Mouse (Mus musculus): Measurements from ENCODE around the gene Slc25a34. TPM values are rescaled to one million over a fixed set of nuclear protein-coding genes. Genes with fewer than 3 reads are reported as not detected.

Slc25a34 gene
- polyA plus RNA-seq, 1 experiment from 2014 or later: not detected

DNA sequence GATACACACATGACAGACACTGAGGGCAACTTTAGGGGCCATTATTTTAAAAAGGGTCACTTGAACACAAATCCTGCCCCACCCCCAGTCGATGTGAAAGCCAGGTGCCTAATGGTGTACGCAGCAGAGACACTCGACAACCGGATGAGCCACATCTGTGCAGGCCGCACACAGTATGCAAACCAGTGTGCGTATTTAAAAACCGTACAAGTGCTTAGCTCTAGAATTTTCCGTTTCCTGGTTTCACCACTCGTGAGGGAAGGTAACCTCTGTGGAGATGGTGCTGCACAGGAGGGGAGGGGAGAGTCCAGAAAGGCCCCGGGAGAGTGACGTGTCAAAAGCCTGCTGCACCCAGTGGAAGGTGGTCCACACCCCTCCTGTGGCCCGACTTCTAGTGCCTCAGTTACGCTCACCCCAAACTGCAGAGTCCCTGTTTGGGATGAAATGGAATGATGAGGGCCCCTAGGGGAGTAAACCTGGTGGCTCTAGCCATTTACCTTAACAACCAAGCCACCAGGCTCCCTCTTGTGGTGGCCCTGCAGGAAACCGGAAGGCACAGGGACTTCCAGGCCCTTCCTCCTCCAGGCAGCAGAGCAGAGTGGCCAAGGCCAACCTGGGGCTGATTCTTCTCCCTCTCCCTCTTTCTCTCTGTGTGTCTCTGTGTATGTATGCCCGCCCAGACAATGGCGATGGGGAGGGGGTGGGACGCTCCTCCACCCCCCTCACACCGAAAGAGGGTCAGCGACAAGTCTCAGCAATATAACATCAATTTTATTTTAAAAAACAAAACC, 1.6 kb upstream of the Slc25a34 start:
- Histone ChIP-seq H3K9me3 (ENCODE audit: low read depth, low read length) (no peaks in the 10 kb centered on the region), H3K4me3 (ENCODE audit: low read depth, low read length) (no peak overlapping the region), H3K4me2 (no peak overlapping the region), H3K9ac (no peak overlapping the region), H3K27me3 (ENCODE audit: insufficient read depth, low read length) (no peaks in the 10 kb centered on the region), H3K27ac (ENCODE audit: low read depth) (no peak overlapping the region), H3K4me1 (ENCODE audit: insufficient read depth) (no peaks in the 10 kb centered on the region), H3K36me3 (ENCODE audit: insufficient read depth) (peaks cover 50% of the 10 kb centered on the region)
- peak; percentile 65 for TF ChIP-seq CTCF (IDR thresholded peaks at IDR 0.05; ENCODE audit: low read depth)
- peak; percentile 56 for DNase-seq
- ATAC-seq (ENCODE audit: insufficient read depth): no peak
- WGBS: 69% methylated on average over 19 of the region's 19 CpGs

DNA sequence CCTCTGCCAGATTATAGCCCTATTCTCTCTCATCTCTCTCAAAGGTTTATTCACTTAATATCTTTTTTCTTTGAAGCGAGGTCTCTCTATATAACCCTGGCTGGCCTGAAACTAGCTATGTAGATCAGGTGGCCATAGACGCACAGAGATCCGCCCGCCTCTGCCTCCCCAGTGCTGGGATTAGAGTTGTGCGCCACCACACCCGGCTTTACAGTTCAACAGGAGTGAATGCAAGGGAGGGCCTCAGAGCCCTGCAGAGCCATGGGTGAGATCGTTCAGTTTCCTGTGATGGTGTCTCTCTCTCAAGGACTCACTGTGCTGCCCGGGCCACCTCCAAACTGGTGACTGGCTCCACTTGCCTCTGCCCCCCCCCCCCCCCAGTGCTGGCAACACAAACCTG, 513 bp upstream of the Slc25a34 start:
- no peak for TF ChIP-seq CTCF (IDR thresholded peaks at IDR 0.05; ENCODE audit: low read depth)
- Histone ChIP-seq H3K4me2 (no peak overlapping the region), H3K27me3 (ENCODE audit: insufficient read depth, low read length) (no peaks in the 10 kb centered on the region), H3K9ac (no peak overlapping the region), H3K4me1 (ENCODE audit: insufficient read depth) (no peaks in the 10 kb centered on the region), H3K4me3 (ENCODE audit: low read depth, low read length) (no peak overlapping the region), H3K9me3 (ENCODE audit: low read depth, low read length) (no peaks in the 10 kb centered on the region), H3K36me3 (ENCODE audit: insufficient read depth) (peaks cover 39% of the 10 kb centered on the region), H3K27ac (ENCODE audit: low read depth) (no peak overlapping the region)
- DNase-seq (no peak), ATAC-seq (ENCODE audit: insufficient read depth) (no peak)
- 83% methylated on average over 8 of the region's 8 CpGs for WGBS

DNA sequence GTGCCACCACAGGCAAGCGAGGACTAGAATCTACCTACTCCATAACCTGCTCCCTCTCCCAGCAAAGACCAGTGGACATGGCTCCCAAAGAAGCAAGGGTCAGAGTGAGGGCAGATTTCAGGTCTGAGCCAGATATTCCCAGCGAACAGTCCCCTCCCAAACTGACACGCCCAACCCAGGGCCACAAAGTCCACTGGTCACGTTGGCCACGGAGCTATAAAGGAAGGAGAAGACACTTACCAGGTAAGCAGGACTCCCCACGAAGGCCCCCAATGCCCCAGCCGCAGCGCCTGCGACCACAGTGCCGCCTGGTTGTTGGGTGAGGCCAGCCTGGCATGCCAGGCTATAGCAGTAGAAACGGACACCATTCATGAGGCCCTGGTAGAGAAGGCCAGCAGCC, 584 bp downstream of the Slc25a34 start:
- no peaks in the 10 kb centered on the region for H3K27me3 ChIP-seq (ENCODE audit: insufficient read depth, low read length)
- TF ChIP-seq CTCF (IDR thresholded peaks at IDR 0.05; ENCODE audit: low read depth): no peak
- H3K4me3 ChIP-seq (ENCODE audit: low read depth, low read length): no peak overlapping the region
- DNase-seq: no peak
- 82% methylated on average over 11 of the region's 11 CpGs for WGBS
- peaks cover 2% of the 10 kb centered on the region for H3K4me1 ChIP-seq (ENCODE audit: insufficient read depth)
- H3K9ac ChIP-seq: no peak overlapping the region
- no peaks in the 10 kb centered on the region for H3K9me3 ChIP-seq (ENCODE audit: low read depth, low read length)
- H3K36me3 ChIP-seq (ENCODE audit: insufficient read depth): peaks cover 28% of the 10 kb centered on the region
- no peak overlapping the region for H3K4me2 ChIP-seq
- H3K27ac ChIP-seq (ENCODE audit: low read depth): no peak overlapping the region
- no peak for ATAC-seq (ENCODE audit: insufficient read depth)

DNA sequence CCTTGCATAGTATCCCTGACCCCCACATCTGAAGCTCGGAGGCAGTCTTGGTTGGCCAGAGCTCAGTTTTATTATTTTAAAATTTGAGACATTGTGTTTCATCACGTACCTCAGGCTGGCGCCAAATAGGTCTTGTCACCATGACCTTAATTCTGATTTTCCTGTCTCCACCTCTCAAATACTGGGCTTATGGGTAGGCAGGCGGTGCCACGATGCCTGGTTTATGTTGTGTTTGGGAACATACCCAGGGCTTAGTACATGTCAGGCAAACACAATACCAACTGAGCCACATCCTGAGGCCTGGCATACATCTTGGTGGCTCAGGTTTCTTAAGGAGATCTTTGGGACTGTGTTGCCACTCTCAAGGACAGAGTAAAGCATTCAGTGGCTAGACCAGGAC, 1.0 kb downstream of the Slc25a34 start:
- Histone ChIP-seq H3K4me1 (ENCODE audit: insufficient read depth) (peaks cover 7% of the 10 kb centered on the region), H3K36me3 (ENCODE audit: insufficient read depth) (peaks cover 24% of the 10 kb centered on the region), H3K27ac (ENCODE audit: low read depth) (no peak overlapping the region), H3K4me3 (ENCODE audit: low read depth, low read length) (no peak overlapping the region), H3K4me2 (no peak overlapping the region), H3K27me3 (ENCODE audit: insufficient read depth, low read length) (no peaks in the 10 kb centered on the region), H3K9me3 (ENCODE audit: low read depth, low read length) (no peaks in the 10 kb centered on the region), H3K9ac (no peak overlapping the region)
- TF ChIP-seq CTCF (IDR thresholded peaks at IDR 0.05; ENCODE audit: low read depth): no peak
- DNase-seq: no peak
- WGBS: 71% methylated on average over 5 of the region's 5 CpGs
- no peak for ATAC-seq (ENCODE audit: insufficient read depth)

DNA sequence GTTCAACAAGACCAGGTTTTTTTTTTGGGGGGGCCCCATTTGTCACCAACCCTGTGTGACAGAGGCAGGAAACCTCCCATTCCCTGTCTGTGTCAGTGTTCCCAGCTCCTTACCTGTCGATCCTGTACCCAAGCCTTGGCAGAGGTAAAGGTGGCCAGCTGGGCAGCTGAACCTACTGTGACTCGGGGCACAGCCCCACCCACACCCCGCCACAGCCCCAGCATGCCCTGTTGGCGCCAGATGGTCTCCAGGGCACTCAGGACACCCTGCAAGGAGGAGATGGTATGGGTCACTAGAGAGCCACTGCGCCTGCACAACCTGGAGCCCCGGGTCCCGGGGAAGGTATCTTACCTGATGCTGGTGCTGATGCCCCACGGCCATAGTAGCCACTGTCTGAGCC, 1.5 kb downstream of the Slc25a34 start:
- no peak for ATAC-seq (ENCODE audit: insufficient read depth)
- 70% methylated on average over 8 of the region's 8 CpGs for WGBS

DNA sequence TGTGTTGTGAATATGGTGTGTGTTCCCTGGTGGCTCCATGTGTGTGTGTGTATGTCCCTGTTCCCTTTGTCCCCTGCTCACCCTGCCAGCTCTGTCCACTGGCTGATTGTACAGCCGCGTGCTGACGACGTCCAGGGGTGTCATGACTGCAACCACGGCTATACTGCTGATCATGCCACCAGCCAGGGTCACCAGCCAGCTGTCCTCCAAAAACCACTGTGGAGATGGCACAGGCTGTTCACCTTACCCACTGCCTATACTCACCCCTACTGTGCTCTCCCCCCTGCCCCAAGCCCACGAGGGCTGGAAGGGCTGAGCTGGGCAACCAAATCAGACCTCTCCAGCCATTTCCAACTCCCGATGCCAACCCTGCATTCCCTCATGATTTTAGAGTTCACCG, 2.3 kb downstream of the Slc25a34 start:
- H3K27ac ChIP-seq (ENCODE audit: low read depth): no peak overlapping the region
- peaks cover 11% of the 10 kb centered on the region for H3K36me3 ChIP-seq (ENCODE audit: insufficient read depth)
- no peak overlapping the region for H3K4me3 ChIP-seq (ENCODE audit: low read depth, low read length)
- no peak for ATAC-seq (ENCODE audit: insufficient read depth)
- DNase-seq: no peak
- no peaks in the 10 kb centered on the region for H3K9me3 ChIP-seq (ENCODE audit: low read depth, low read length)
- no peaks in the 10 kb centered on the region for H3K27me3 ChIP-seq (ENCODE audit: insufficient read depth, low read length)
- no peak overlapping the region for H3K4me2 ChIP-seq
- no peak for TF ChIP-seq CTCF (IDR thresholded peaks at IDR 0.05; ENCODE audit: low read depth)
- 81% methylated on average over 8 of the region's 8 CpGs for WGBS
- no peak overlapping the region for H3K9ac ChIP-seq
- peaks cover 10% of the 10 kb centered on the region for H3K4me1 ChIP-seq (ENCODE audit: insufficient read depth)

More for the DNA sequence above, 1.5 kb downstream of the Slc25a34 start:
- Histone ChIP-seq H3K36me3 (ENCODE audit: insufficient read depth) (peaks cover 19% of the 10 kb centered on the region), H3K9me3 (ENCODE audit: low read depth, low read length) (no peaks in the 10 kb centered on the region), H3K9ac (no peak overlapping the region), H3K27ac (ENCODE audit: low read depth) (no peak overlapping the region), H3K4me2 (no peak overlapping the region), H3K27me3 (ENCODE audit: insufficient read depth, low read length) (no peaks in the 10 kb centered on the region), H3K4me1 (ENCODE audit: insufficient read depth) (peaks cover 10% of the 10 kb centered on the region), H3K4me3 (ENCODE audit: low read depth, low read length) (no peak overlapping the region)
- no peak for TF ChIP-seq CTCF (IDR thresholded peaks at IDR 0.05; ENCODE audit: low read depth)
- no peak for DNase-seq

DNA sequence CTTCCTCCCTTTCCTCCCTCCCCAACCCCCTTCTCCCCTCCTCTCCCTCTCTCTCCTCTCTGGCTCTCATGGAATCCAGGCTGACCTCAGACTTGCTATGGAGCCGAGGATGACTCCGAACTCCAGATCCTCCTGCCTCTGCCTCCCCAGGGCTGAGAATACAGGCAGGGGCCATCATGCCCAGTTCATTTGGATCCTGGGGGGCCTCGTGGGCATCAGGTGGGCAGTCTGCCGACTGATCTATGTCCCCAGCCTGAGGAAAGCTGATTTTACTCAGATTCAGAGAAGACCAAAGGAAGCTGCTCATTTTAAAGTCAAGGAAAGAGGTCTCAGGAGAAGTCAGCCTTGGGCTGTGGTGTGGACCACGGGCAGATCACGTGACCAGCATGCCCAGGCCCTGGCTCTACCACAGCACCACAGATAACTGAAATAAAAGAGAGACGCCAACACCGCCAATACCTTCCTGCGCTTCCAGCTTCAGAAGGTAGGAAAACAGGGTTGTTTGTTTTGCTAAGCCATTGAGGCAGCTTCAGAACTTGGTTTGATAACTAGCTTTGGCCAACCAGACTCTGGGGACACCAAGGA, 4.2 kb downstream of the Slc25a34 start:
- Histone ChIP-seq H3K4me2 (no peak overlapping the region), H3K27ac (ENCODE audit: low read depth) (no peak overlapping the region), H3K36me3 (ENCODE audit: insufficient read depth) (no peaks in the 10 kb centered on the region), H3K4me3 (ENCODE audit: low read depth, low read length) (no peak overlapping the region), H3K4me1 (ENCODE audit: insufficient read depth) (peaks cover 10% of the 10 kb centered on the region), H3K9ac (no peak overlapping the region), H3K27me3 (ENCODE audit: insufficient read depth, low read length) (no peaks in the 10 kb centered on the region), H3K9me3 (ENCODE audit: low read depth, low read length) (no peaks in the 10 kb centered on the region)
- 78% methylated on average over 9 of the region's 9 CpGs for WGBS
- no peak for ATAC-seq (ENCODE audit: insufficient read depth)
- no peak for DNase-seq
- no peak for TF ChIP-seq CTCF (IDR thresholded peaks at IDR 0.05; ENCODE audit: low read depth)
